Mouse (Mus musculus) frontal cortex, postnatal 36 days (tissue): ENCODE results near the gene Asb17.
"Not testable (repeated sequence)": the region's sequence is repeated elsewhere in the genome, so short reads cannot be mapped to it uniquely, and the experiment has no call there.

Source experiments
- DNase-seq, 2 experiments: peaks; one replicate each; pipeline ENCODE4 v3.0.0; 2022; ENCODE audit warnings: low spot score in 2 of 2

The Asb17 gene

DNA sequence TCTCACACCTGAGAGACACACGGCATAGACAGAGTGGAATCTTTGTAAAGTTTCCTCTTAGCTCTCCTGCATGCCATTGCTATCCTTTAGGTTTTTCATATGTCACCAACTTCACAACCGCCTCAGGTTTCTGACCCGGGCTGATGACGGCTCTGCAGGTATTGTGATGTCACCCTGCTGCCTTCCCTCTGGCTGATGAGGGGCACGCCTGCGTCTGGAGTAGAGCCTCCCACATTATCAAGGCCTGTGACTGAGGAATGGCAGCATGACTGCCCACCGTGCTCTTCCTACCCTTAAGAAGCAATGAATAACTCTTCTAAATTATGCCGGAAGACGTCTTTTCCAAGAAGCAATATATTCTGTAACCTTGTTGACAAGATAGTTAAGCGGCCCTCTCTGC, at the start of gene Asb17:
Gene Asb17 (plus strand): TSS at position 180 of the 400 bp plus-strand sequence.
- no peak for DNase-seq

DNA sequence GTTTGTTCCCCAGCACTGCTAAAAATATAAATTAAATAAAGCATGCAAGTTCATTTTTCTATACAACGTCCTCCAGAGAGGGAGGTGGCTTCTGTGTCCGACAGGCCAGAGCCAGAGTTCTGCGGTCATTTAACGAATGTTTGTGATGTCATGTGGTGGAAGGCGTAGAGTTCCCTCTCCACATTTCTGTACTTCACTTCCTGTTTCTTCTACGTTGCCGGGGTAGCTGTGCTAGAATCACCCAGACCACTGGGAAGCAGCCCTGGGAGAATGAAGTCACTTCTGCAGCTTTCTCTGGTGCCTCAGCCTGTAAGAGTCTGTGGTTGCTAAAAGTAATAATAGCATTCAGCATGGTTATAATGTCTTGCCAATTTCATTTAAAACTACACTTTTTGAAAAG, 46.4 kb upstream of the Asb17 start:
- DNase-seq = no peak

DNA sequence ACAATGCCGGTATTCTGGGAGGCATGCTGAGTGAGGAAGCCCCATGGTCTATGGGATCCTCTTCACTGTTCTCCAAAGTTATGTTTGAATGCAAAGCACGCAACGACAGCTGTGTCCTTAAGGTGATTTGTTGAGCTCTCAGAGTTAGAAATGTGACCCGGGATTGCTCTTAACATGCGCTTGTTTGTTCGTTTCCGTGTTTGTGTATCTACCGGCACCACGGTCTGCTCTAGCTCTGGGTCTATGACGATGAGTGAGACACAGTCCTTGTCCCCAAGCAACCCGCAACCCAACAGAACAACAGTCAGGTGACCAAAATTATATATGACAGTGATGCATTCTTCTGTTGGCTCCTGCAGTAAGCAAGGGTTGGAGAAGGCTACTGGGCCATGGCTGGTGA, 44.4 kb upstream of the Asb17 start:
- DNase-seq = no peak

DNA sequence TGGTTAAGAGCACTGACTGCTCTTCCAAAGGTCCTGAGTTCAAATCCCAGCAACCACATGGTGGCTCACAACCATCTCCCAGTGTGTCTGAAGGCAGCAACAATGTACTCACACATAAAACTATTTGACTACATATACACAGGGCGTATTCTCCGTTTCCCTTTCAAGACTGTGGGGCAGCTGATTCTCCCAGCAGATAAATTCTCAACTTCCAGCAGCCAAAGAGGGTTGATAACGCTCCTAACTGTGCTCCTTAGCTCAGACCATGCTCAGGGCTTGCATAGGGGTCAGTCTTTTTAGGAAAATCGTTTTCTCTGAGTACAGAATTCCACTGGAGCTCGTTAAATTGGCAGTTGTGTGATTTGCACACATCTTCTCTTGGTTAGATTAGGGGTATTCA, 43.3 kb upstream of the Asb17 start:
- no peak for DNase-seq

DNA sequence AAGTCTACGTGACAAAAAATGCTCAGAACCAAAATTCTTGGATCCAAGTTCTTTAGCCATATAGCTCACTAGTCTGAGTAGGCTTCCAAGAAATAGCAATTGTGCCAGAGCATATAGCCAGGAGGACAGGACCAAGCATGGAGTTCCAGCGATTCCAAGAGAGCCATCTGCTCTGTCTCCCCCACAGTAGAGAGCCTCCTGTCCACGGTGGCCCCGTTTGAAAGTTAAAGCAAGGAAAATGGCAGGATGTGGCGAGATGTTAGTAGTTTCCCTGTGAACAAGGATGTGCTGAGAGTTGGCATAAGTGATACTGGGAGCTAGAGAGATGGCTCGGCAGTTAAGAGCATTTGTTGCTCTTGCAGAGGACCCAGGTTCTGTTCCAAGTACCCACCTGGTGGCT, 42.5 kb upstream of the Asb17 start:
- DNase-seq = peak in 1 of 2 experiments; percentile 3

DNA sequence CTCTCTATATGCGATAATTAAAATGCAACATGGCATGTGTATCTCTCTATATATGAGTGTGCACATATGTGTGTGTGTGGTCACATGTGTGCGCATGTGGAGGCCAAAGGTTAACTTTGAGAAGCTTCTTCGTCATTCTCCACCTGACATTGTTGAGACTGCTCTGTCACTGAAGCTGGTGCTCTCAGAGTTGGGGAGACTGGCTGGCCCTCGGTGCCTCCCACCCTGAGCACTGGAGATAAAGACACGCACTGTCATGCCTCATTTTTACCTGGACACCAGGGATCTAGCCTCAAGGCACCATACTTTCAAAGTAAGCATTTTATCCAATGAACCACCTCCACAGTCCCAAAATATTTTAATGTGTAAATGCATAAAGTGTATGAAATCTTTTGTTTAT, 41.4 kb upstream of the Asb17 start:
- no peak for DNase-seq

DNA sequence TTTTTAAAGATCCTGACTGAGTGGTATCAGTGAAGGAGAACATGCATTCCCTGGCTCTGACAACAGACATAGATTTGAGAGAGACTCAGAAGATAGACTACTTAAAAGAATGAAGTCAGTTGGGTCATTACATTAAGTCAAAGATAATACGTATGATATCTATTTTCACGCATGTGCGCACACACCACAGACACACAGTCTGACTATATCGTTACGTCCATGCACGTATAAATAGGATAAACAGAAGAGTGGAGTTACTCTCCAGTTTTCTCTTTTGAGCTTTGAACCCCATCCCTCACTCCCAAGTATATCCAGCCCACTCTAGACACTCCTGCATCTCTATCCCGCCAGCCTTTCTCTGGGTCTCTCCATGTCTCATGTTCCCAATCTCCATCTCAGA, 40.0 kb upstream of the Asb17 start:
- DNase-seq = no peak

DNA sequence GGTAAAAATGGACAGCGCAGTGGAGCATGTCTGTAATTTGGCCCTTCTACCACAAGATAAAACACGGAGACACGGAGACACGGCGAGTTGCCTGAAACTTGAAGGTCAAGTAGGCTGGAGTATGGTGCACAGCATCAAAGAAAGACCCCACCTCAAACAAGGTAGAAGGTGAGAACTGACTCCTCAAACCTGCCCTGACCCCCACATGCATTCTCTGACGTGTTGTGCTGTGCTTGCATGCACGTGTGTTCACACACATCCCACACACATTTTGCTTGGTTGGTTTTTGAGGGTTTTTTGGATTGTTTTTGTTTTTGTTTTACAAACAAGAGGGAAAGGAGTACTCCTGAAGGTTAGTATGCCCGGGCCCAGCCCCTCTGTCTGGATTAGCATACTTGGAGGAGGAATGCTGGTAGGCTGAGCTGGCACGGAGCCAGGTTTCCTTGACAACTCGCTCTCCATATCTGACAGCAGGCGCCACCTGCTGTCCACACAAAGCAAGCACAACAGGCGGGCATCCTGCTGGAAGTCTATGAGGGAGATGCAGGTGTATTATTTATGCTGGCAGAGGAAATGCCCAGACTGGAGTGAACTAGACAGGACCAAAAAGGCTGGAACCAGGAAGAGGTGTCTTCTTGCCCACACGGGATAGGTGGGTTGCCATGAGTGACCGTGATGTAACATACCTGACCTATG, 37.8 kb upstream of the Asb17 start:
- DNase-seq = peak; percentile 92 to 96

DNA sequence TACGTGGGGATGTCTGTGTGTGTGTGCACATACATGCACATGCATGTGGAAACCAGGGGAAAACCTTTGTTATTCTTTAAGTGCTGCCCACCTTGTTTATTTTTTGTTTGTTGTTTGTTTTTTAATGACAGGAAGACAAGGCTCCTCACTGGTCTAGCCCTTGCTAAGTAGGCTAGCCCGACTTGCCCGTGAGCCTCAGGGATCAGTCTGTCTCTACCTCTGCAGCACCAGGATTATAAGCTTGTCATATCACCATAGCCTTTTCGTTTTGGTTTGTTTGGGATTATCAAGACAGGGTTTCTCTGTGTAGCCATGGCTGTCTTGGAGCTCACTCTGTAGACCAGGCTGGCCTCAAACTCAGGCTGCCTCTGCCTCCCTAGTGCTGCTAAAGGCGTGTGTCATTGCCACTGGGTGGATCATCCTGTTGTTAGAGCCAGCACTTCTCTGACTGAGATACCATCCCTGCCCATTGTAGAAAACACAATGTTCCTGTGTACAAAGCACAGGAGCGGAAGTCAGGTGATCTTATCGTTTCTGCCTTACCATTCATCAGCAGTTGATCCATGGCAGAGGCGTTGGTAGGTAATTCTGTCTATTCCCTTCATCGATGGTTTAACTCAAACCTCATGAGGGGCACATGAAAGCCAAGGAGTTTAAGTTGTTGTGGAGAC, 37.1 kb upstream of the Asb17 start:
- no peak for DNase-seq

DNA sequence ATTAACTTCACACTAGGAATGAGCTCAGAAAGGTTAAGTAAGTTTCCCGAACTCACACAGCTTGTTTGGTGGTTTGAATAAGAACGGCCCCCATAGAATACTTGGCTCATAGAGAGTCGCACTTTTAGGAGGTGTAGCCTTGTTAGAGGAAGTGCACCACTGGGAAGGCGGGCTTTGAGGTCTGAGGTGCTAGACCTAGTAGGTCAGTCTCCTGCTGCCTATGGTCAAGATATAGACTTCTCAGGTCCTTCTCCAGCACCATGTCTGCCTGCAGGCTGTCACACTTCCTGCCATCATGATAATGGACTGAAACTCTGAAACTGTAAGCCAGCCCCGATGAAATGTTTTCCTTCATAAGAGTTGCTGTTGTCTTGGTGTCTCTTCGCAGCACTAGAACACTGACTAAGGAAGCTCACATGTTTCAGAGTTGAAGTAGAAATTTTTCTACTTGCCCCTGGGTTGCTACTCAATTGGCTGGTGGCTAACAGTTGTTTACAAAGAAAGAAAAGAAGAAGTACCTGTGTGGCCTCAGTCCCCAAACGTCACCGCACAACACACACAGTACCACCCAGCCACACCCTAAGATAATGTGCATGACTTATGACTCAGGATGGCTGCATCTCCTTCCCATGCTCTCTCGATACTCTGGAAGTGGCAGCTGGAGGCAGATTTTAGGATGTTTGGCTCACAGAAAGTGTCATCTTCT, 36.4 kb upstream of the Asb17 start:
- no peak for DNase-seq

DNA sequence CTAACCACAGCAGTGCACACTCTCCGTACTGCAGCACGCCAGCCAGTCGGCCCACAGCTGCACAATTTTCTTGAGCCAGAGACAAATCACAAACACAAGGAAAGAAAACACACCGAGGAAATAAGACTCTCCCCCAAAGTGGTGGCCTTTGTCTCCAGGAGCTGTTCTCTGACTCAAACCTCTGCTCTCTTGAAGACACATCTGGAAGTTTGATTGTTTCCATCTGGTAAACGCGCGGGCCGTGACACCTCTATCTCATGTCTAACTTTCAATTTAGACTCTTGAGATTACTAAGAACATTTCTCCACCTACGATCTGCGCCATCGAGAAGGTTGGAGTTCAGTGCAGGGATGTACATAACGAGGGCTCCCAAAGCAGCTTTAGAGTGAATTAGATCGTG, 35.6 kb upstream of the Asb17 start:
- DNase-seq = no peak

DNA sequence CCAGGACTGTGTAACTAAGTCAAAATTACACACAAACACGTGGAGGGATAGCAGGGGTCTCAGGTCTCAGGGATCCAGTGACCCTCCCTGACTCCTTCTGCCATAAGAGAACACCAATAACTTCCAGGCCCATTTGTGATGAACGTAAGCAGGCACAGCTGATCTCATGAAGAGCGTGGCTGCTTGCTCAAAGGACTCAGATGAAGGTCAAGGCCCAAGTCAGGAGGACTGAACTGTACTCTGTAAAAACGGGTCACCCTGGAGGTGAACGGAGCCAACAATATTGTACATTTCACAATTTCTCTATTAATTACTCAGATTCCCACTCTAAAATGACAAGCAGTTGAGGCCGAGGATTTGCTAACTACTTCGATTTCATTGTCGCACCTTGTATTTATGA, 30.0 kb upstream of the Asb17 start:
- no peak for DNase-seq

DNA sequence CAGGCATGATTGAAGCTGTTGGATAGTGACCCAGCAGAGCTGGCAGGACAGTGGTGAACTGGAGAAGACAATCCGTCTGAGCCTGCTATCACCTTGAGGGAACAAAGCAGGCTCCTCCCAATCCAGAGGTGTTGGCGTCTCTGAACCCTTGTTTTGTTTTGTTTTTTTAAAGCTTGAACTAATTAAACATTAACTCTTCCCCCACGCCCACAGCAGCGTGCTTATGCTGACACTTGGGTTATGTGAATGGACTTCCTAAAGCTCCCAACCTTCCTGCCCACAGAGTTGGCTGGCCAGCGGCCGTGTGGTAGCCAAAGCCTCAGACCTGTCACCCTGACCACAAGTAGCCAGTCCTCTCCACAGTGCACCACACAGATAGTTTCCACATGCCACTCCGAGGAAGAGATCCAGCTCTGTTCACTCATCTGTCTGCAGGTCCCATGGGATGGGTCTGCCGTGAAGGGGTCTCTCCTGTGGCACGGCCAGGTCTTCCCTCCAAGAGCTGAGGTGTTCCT, 26.6 kb upstream of the Asb17 start:
- no peak for DNase-seq

DNA sequence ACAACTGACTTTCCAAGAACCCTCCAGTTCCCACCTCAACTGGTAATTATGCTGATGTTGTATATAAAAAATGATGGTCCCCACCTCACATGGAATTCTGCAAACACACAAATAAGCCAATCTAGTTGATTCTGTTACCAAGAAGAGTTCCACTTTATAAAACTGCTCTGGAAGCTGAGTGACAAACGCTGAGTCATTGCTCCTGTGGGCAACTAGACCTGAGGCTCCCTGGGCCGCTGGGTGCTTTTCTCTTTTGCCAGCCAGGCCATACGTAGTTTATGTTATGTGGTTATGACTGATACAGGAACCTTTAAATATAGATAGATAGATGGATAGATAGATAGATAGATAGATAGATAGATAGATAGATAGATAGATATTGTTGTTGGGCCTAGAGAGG, 25.3 kb upstream of the Asb17 start:
- DNase-seq = no peak

DNA sequence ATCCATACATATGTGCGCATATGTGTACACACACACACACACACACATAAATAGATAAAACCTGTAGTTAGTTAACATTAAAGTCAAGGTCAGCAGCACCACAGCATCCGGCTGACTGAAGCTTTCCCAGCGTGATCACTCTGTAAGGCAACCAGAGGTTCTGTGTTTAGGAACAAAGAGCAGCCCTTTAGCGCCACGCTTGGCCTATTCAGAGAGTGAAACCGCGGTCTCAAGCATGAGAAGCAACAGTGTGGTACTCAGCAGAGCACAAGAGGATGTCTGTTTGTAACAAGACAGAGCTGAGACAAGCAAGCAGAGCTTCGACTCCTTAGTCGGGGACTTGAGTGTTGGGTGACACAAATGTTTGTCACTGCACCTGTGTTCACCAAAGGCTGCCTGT, 24.6 kb upstream of the Asb17 start:
- DNase-seq = no peak

DNA sequence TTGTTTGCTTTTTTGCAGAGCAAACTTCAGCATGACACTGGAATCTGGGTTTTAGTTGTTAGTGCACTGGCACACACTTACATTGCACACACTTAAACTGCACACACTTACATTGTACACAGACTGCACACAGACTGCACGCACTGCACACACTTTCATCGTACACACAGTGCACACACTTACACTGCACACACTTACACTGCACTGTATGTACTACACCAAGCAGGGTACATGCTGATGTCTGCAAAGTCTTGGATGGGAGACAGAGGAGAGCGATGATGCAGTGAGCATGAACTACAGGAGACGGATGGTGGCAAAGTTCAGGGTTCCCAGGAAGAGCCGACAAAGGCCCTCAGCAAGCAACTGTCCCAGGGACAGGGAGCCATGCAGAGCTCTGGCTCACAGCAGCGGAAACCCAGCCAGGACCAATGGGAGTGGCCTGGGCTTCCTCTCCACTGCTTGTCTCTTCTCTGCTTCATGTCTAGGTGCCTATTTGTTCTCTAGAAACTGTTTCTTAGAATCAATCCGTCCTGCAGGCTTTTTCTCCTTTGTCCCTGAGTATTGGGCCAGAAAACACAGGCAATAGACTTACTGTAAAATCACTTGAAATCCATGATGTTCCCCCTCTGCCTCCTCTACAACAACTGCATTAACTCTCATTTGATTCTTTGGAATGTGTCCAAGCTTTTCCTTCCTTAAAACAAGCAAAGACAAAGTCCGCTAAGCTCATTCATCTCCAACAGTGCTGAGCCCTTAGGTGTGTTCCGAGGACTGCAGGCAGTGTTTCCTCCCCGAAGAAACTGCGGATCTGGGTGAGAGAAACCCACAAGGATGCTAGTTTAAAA, 20.1 kb upstream of the Asb17 start:
- no peak for DNase-seq

DNA sequence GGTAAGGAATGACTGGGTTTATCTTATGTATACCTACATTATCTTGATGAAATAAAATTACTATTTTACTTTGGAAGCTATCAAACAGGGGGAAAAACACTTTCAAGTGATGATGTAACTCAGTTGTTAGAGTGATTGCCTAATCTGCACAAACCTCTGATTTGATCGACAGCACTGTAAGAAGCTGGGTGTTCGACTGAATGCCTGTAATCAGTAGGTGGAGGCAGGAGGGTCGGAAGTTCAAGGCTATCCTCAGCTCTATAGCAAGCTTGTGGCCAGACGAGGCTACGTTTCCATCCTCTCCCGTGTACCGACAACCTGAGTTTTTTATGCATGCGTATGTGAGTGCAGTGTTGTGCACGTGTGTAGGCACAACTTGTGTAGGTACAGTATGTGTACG, 18.8 kb upstream of the Asb17 start:
- DNase-seq = no peak

DNA sequence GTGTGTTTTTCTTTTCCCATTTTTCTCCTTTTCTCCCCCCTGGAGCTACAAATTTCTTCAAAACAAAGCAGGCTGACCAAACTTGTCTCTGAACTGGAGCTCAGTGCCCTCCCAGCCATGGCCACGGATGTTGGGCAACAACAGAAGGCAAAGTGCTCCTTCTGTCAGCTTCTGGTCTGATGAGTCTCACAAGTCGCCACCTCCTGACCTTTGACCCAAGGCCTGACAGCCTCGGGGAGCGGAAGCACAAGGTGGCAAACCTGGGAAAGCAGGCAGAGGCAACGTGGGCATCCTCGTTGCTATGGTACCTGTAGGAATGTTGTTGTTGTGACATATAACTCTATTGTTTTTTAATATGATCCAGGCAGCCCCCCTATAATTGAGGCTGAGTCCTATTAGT, 17.4 kb upstream of the Asb17 start:
- no peak for DNase-seq

DNA sequence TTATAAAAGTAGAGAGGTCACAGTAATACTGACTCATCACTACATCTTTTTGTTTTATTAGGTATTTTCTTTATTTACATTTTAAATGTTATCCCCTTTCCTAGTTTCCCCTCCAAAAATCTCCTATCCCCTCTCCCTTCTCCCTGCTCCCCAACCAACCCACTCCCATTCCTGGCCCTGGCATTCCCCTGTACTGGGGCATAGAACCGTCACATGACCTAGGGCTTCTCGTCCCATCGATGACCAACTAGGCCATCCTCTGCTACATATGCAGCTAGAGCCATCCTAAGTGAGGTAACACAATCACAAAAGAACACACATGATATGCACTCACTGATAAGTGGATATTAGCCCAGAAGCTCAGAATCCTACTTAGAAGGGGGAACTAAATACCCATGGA, 14.2 kb upstream of the Asb17 start:
- not testable (repeated sequence) for DNase-seq

DNA sequence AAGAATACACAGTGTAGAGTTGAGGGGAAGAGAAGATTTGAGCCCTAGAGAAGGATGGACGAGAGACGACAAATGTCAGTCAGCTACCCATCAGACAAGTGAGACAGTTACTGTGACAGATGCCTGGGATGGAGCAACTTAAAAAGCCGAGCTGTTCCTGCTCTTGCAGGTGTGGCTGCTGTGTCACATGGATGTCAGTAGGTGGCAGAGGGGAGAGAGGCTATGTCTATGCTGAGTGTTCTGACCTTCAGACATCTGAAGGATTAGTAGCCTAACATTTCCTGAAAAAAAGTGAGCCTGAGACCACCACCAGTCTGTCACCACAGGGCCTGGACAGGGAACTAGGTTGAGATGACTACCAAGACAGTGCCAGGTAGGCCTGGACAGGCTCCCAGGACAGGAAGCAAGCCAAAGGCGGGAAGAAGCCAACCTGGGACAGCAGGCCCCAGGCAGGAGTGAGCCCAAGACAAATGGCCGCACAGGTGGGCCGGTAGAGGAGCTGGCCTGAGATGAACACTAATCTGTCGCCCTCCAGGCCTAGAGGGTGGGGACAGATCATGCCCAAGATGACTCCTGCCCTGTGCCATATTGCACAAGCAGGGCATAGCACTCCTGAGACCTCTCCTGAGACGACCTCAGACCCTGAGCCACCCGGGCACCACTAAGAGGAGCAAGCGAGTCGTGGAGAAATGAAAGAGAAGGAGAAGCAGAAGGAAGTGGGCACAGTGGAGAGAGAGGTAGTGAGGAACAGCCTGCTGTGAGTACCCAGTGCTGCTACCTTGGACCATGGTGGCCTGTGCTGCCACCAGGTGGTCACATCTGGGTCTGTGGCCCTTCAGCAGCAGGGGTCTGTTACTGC, 12.8 kb upstream of the Asb17 start:
- DNase-seq = no peak
